Mouse (Mus musculus): ENCODE results near the gene Endod1.
A peak's percentile ranks its signal among the peaks of the same experiment; 100 is the strongest.
"Not testable (repeated sequence)": the region's sequence is repeated elsewhere in the genome, so short reads cannot be mapped to it uniquely, and the experiment has no call there.

Gene Endod1

DNA sequence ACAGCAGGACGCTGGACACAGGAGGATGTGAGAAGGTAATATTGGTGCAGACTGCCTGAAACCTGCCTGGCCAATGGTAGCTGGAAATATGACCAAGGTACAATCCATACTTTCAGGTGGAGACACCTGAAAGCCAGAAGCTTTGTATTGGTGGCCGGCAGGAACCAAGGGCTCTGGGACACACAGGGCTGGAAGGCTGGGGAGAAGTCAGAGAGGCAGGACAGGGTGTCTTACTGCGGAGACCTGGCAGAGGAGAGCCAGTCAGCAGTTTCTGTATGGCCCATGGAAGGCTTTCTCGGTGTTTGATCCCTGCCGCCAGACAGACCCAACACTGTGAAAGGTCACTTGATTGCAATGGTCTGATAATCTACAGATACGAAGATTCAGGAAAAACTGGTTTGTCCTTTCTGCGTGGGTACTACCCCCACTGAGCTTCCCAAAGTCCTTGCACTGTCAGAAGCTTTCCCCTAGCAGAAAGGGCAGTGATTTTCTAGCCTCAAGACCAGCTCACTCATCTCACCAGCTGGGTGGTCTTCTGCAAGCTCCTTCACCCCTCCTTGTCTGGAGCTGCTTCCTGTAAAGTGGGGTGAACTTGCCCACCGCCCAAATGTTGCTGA lies 1.4 kb downstream of the Endod1 start:
- DNase-seq: no peak

DNA sequence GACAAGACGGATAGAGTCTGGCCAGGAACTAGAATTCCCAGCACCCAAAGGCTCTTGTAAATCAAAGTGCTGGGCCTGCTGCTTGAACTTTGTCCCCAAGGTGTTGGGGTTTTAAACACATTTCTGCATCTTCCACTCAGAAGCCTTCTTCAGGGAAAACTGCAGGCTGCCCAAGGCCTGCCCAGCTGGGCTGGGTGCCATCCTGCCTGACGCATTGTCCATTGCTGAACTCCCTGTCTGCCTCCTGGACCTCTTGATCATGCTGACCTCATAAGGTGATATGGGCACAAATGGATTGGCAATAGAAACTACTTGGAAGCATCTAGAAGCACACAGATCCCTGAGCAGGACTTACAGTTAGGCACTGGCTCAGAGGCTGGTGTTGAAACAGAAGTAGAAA lies 3.2 kb downstream of the Endod1 start:
- DNase-seq: no peak

DNA sequence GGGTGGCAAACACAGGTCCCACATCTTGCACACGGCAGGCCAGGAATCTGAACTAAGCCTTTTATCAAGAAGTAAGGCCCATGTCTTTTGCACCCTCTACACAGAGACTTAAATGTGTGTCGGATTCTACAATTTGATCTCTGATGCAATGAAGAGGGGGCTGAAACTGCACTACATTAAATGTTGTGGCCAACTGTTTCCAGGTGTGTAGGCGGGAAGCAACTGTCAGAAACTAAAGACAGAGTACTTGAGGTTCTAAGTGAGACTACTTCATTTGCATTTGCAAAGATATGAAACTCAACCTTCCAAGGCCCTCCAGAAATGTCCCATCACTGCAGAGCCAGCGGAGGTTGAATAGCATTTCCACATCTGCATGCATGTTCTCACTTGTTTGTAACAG lies 5.2 kb downstream of the Endod1 start:
- no peak for DNase-seq

DNA sequence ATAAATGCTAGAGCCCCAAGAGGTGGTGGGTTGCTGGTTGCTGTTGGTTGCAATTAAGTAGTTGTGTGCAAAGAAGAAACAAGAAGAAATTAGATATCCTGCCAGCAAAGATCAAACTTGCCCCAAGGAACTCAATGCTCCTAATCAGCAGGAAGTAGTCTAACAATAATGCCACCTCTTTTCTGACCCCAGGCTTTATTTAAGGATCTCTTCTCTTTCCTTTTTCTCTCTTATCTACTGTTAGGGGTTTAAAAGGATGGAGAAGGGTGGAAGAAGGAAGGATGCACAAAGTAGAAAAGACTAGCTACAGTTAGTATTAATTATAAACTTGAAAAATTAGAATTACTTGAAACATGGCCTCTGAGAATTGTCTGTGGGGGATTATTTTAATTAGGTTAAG lies 8.9 kb downstream of the Endod1 start:
- DNase-seq: no peak

DNA sequence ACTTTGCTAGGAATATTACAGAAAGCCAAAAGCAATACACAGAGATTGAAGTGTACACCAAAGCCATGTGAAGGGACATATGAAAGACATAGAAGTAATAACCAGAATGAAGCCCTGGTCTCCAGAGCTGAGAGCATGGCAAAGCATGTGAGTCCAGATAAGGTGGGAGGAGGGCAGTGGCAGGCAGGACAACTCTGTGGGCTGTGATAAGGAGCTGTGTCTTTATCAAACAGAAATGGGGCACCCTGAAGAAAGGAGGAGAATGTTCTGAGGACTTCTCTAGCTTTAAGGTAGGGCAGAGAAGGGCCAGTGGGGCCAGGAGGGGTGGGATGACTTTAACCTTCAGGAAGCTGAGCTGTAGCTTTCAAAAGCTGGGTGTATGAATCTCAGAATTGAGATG lies 12.0 kb downstream of the Endod1 start:
- no peak for DNase-seq

DNA sequence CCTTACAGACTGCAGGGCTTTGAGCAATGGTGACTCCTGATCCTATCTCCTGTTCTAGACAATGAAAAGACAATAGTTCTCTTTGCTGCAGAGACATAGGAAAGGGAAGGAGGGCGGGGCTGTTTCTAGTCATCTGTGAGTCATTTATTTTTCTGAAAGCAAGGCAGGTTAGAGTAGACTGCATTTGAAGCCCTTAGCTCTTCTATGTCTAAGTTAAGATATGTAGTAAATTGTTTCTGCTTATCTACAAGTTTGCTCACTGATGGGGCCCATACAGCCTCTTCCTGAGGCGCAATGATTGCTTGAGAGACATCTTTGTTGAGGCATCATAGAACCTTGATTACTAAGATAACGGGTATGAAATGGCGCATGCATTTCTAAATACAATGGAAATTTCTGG lies 13.5 kb downstream of the Endod1 start:
- no peak for DNase-seq

DNA sequence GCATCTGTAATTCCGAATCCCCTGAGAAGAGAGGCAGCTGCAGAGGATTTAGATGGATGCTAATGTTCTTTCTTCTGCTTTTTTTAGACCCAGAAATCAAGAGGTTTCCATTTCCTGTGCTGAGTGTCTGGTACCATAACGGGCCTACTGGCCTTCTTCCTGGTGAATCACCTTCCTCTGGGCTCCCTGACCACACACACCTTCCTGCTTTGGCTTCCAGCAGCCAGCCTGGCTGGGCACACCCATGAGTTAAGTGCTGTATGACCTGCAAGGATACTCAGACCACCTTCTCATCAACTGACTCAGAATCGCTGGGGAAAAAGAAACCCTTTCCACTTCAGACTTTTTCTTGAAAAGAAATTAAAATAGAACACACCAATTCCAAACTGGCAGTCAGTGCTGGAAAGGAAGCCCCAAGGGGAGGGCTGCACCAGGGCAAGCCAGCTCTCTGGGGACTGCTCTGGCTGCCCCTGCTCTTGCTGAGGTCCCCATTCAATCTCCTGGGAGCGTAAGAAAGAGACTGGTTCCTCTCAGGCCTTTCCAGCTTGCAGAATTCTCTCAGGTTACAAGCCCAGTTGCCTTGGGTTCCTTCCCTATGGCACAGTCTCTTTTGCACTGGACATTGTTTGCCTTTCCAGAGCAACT lies 15.7 kb downstream of the Endod1 start:
- no peak for DNase-seq

DNA sequence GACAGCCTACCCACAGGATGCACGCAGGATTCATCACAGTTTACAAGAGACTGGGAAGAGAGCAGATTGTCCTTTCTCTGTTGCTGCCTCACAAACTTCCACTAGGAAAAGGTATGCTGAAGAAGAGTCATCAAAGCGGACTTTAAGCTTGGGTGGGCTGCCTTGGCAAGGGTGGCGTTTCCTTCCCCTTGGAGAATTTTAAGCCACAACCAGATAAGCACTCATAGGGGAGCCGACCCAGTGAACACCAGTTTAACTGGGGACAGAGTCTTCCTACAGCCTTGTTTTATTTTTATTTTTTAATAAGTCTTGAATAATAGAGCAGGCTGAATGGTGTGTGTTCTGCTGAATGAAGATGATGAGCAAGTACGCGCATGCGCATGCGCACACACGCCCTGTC lies 16.6 kb downstream of the Endod1 start:
- no peak for DNase-seq

DNA sequence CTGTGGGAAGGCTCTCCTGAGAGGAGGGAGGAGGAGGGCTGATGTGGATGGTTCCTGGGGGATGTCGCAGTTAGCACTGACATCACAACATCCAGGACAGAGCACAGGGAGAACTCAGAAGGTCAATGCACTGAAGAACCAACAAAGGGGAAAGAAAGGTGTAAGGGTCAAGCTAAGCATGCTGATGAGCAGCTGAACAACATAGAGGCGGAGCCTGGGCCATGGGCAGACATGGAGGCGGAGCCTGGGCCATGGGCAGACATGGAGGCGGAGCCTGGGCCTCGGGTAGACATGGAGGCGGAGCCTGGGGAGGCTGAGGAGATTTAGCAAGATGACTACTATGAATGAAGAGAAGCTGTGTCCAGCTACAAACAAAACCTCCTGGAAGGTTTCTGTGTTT lies 17.8 kb downstream of the Endod1 start:
- no peak for DNase-seq

DNA sequence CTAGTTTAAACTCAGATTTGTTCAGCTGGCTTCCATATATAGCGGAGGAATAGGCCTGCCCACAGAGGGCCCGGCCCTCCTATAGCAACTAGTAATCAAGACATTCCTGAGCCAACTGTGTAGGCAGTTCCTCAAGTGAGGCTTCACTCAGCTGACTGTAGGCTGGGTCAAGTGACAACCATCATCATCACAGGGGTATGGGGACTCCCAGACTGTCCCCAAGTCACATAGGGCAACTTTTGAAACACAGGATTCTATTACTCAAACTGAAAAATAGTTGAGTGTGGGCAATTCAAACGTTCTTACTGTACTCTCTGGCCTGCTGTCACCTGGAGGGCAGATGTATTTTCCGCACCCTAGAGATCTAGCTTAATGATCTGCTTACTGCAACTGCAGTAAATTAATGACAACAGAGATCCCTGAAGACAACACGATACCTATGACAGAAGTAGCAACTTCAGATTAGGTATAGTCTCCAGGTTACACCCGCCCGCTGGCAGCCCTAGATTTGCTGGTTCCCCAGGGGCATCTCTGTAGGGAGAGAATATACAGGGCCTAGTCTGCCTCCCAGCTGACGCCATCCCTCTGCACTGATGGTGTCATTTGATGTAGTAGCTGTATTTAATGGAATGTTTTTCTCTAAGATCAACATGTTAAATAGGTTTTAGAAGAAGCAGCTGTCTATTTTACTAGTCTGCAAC lies 19.1 kb downstream of the Endod1 start:
- no peak for DNase-seq

DNA sequence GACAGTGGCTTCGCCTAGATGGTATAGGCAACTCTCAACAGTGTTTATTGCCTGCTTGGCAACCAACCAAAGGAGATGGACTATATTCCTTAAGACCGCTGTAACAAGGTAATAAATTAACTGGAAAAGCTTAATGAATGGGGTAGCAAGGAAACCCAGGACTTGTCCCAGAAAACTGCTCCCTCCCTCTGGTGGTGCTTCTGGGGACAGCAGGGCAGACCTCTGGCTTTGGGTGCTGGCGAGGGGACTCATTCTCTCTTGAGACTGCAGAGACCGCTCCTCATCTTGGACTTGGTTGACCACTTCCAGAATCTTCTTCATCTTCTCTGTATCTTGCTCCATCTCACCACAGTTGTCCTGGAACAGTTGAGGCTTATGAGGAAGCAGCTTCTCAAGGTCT lies 24.3 kb downstream of the Endod1 start:
- no peak for DNase-seq

DNA sequence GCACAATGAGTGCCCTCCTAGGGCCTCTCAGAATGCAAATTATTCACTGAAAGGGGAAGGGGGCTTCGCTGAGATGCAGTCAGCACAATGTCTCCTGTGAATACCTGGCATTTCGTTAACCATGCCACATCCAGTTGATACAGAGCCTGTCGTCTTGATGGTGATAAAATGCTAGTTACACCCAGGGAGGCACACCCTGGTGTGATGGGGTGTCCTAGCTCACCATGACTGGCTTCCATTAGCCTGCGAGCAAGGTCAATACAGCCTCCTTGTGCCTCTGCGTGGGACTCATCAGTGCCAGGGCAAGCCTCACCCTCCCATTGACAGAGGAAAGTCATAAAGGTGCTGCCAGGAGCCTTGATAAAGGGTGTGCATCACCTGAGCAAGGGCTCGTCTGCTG lies 26.5 kb downstream of the Endod1 start:
- DNase-seq: no peak

DNA sequence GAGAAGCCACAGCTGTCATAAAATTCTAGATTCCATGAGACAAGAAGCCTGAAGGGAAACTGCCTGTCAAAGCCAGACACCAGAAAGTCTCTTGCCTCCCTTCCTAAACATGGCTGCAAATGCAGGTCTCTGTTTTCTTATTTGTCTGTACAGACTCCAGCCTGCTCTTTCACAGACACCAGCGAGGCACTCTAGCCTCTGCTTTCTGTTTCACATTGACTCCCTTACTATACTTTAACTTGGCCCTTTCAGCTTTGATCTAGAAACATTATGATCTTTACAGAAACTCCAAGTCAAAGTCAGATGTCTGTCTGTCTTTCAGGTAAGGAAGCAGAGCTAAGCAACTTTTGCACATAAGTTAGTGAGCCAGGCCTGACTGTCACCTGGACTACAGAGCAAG lies 29.0 kb downstream of the Endod1 start:
- no peak for DNase-seq

DNA sequence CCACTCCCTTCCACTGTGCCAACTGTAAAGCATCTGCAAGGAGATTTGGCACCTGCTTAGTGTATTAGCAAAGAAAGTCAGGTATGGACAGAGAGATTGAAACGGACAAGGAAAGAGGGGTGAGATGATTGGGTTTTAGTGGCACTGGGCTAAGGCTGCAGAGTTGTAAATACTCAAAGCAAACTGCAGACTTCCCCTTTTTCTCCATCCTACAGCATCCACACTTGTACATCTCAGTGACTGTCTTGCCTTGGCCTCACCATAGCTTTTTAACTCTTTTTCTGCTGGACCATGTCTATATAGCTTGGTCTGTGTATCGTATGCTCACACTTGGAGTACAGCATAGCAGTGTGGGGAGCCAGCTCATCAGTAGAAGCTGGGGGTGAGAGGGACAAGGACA lies 30.5 kb downstream of the Endod1 start:
- no peak for DNase-seq

DNA sequence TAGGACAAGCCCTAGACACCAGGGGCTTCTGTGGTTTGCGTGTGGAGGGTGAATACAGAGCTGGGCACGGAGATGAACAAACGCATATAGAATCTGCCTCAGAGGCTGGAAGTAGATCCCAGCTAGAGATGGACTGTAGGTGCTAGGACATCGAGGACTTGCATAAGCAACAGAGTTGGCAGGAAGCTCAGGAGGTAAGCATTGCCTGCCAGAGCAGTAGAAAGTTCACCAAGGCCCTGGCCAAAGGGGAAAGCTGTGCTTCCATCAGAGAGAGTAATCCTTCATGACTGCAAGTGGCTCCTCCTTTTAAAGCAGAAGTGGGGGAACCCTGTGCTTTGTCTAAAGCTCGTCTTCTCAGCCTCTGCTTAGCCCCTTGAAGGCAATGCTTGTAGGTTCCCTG lies 31.9 kb downstream of the Endod1 start:
- DNase-seq: no peak

DNA sequence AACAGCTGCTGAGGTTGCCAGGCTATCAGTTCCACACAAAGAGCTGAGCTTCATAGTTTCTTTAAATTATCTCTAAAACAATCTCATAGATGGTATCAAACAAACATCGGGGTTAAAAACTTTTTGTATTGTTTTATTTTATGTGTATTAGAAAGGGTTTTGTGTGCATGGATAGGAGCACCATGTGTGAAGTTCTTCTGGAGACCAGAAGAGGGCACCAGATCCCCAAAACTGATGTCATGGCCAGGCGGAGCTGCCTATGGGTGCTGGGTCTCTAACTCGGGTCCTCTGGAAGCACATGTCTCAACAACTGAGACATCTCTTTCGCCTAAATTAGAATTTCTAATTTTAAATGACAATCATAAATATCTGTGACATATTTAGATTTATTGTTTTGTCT lies 32.9 kb downstream of the Endod1 start:
- DNase-seq: no peak

DNA sequence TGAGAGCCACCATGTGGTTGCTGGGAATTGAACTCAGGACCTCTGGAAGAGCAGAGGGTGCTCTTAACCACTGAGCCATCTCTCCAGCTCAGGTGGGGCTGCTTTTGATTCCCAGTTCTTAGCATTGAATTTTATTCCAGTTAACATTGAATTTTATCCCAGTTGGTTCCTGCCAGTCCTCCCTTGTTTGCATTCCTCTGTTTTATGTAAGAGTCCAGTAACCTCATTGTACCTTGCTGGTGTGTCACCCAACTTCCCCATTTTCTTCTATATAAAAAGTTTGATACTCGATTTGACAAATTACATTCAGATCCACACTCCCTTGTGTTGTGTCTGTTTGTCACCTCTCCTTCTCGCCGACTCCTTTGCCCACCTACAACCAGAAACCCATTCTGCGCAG lies 35.4 kb downstream of the Endod1 start:
- DNase-seq: not testable (repeated sequence)

DNA sequence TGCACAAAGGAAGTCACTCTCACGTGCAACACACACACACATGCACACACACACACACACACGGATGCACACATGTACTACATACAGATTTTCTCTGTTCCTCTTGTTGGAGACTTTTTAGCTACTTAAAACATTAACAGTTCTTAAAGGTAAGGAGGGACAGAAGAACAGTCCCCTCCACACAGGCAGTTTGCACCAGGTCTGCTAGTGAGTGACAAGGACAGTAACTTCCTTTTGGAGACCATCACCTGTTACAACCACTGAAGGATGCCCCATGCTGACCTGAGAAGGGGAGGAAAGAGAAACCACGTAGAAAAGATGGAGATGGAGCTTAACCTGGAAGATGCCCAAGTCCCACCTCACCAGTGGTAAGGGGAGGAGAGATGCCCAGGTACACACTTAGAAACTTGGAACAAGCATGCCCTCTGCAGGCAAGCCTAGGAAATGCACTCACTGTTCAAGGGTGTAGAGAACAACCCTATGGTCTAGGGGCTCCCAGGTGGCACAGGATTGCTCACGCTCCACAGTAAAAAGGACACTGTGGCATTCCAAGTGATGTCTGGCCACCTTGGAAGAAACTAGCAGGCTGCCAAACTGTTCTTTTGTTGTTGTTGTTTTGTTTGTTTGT lies 39.2 kb downstream of the Endod1 start:
- DNase-seq: peak; percentile 83

DNA sequence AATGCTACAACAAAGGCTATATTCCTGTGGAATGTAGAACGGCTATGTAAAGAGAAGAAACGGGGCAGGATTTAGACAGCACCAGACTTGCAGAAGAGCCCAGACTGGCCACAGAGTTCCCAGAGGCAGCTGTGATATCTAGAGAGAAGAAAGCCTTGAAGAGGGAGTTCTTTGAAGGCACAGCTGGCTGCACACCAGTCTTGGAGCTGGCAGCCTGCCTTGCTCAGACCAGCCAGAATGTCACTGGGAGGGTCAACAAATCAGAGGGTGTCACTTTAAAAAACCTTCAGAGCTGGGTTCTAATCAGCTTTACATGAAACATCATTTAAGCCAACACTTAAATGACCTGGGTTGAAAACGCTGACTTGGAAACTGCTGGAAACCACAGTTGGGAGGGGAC lies 42.6 kb downstream of the Endod1 start:
- no peak for DNase-seq

DNA sequence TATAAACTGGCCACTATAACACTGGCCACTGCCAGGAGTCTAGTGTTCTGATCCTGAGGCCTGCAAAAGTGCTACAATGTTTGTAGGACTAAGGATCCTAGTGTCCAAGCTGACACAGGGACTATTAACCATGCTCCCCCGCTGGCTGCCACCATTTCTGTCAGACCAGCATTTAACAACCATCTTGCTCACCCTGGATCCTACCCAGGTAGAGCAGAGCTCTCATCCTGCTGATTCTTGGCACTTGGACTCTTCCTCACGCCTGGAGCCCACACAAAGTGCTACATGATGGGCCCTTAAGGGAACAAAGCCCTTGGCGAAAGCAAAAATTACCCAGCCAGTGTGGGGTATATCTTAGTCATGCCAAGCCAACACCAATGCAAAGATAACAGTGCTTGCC lies 44.4 kb downstream of the Endod1 start:
- DNase-seq: no peak

DNA sequence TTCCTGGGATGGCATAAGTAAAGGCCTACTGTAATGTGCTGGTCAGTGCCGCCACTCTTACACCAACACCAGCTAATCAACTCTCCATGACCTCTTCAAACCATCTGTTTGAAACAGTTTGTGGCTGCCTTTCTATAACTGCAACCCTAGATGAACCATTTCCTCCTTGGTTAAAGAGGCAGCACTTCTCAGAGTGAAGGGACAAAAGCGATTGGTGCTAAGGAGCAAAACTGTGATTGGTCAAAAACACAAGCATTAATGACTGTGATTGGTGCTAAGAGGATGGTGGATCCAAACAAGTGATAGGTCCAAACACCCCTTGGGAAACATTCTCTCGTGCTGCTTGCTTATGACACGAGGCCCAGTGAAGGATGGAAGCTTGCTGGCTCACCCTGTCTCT lies 45.5 kb downstream of the Endod1 start:
- DNase-seq: no peak

DNA sequence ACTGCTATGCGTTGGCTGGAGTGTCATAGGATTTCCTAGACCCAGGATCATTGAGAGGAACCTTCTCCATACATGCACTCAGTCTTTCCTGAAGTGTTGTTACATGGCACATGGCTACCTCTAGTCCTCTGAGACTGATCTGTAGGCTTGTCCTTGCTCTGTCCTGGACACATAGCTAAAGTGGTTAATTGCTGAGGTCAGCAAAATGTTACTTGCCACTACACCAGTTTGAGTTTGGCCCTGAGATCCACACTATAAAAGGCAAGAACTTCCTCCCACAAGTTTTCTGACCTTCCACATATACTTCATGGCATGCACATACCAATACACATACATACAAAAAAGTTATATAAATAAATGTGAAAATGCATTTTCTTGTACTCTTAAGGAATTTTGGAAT lies 64.7 kb downstream of the Endod1 start:
- no peak for DNase-seq

DNA sequence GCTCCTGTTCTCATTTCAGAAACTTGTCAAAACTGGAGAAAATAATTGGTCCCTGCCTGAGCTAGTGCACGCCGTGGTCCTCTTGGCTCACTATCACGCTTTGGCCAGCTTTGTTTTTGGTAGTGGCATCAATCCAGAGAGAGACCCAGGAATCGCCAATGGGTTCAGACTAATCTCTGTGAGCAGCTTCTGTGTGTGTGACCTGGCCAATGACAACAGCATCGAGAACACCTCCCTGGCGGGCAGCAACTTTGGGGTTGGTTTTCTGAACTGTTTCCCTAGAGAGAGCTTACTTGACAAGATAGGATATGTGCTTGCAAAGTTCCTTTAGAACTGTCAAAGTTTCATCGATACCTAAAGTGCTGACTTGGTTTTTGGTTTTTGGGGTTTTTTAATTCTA lies 66.8 kb downstream of the Endod1 start:
- DNase-seq: no peak

DNA sequence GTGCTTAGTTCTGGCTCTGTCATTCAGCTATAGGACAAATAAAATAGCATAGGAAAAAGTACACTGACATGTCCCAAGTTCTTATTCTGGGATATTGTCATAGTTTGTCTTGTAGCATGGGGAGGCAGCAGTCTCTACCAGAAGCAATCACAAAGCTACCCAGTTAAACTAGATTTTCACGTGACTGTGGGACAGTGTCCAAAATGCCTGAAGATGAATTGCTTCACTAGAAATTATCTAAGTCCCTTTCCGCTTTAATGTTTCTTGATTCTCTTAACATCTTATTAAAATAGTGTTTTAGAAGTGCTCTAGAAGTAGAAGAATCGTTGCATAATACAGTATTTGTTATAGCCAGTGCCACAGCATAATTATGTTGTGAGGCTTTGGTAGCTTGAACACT lies 67.3 kb downstream of the Endod1 start:
- DNase-seq: no peak

Measured in right cerebral cortex, postnatal 4 days (tissue).